Mouse (Mus musculus) spleen, adult 12 weeks (tissue): ENCODE data around the gene Mrpl52.

Experiments
- DNase-seq: peaks from one replicate; pipeline ENCODE4 v3.0.0; 2022; ENCODE audit warnings: low spot score

The Mrpl52 gene

DNA sequence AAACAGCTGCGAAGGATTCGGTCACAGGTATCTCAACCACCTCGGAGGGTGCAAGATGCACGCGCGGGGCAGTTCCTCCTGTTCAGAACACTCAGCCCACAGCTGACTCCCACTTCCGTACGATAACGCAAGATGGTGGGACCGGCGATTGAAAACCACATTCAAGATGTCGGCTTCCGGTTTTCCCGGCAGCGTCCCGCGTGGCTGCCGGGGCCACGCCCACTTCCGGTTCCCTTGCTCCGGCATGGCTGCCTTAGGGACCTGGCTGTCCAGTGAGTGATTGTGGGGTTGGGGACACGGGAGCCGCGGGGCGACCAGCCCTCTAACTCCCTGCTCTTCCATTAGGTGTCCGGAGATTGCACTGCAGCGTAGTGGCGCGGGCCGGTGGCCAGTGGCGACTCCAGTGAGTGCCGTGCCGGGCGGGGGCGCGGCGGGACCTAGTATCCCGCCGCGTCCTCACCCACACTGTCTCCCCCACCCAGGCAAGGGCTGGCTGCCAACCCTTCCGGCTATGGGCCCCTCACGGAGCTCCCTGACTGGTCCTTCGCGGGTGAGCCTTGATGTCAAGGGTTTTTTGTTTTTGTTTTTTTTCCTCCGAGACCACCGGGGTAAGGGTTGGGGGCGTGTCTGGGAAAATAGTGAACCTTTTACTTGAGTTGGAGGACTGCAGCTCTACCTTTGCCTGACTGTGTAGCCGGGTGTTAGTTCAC is at the start of gene Mrpl52:
TSS of gene Mrpl52 (plus strand) at position 221 of the 710 bp plus-strand sequence.
- DNase-seq, result peak; percentile 74

DNA sequence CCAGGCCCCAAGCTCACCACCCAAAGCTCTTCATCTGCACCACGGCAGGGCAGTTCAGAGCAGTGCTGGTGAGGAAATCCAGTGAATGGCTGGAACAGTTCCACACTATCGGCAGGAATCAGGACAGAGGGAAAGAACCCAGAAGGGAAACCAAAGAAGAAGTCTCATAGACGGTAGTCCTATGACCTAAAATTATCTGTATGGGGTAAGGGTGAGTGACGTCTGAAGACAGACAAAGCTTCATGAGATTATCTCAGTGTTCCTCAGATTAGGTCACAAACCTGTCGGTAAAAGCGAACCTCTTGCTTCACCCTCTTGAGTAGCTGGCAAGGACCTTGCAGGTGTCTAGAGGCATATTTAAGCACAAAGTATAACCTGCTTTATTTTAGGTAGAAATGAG is 49.5 kb upstream of the Mrpl52 start:
- DNase-seq, result no peak

DNA sequence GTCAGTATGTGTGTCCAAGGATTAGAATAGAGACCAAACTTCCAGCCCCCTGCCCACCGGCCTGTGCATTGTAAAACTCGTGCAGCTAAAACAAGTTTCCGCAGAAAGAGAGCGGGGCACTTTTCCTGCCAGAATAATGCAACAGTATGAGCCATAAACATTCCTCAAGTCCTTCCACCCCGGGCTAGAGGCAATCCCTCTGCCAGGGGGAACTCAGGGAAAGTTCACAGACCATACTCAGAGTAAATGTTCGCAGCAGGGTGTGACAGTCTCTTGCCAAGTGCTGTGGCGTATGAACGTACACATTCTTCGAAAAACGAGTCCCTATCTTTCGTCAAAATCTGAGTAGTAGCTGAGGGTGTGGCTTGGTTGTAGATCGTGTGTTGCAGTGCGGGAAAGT is 47.1 kb upstream of the Mrpl52 start:
- DNase-seq, result no peak

DNA sequence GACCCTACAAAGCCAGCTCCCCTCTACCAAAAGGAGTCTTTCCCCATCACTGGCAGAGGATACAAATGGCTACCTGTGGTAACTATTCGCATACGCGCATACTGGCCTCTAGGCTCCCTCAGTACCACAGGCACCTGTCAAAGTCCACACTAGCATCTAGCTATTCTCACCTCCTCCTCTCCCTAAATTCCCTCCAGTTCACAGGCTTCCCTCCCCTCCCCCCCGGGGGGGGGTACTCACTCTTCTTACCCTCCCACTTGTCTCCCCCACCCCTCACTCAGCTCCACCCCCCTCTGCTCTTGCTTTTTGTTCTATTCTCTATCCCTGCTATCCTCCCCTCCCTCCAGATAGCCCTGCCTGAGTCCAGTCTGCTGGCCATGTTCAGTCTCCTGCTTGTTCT is 46.1 kb upstream of the Mrpl52 start:
- DNase-seq, result no peak

DNA sequence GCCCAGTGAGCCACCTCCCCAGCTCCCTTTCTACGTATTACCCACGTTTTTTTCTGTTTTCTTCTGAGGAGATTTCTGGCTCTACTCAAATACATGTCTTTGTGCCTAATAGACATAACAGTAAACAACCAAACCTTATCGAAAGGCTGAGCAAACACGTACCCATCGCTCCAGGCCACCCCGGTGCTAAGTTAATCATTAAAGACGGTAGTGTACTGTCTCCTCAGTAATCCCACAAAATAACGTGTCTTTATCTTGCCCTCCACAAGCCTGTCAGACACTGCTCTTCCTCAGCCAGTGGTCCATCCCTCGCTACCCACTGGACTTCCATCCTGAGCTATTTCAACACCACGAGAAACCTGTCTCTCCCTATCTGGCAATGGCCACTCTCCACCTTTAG is 44.9 kb upstream of the Mrpl52 start:
- DNase-seq, result no peak

DNA sequence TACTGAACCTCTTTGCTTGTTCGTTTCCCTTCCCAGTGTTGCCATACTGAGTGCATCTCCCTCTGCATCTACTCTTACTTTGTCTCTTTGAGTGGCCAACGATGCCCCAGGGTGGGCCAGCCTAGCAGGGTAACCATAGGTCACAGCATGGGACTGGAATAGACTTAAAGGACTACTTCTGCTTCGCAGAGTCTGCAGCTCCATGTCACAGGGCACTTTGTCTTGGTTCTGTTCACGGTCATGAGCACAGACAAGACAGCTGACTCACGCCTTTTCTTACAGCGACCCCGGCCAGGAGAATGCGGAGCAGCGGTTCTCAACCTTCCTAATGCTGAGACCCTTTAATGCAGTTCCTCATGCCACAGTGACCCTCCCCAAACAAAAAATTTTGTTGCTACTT is 44.1 kb upstream of the Mrpl52 start:
- DNase-seq, result no peak

DNA sequence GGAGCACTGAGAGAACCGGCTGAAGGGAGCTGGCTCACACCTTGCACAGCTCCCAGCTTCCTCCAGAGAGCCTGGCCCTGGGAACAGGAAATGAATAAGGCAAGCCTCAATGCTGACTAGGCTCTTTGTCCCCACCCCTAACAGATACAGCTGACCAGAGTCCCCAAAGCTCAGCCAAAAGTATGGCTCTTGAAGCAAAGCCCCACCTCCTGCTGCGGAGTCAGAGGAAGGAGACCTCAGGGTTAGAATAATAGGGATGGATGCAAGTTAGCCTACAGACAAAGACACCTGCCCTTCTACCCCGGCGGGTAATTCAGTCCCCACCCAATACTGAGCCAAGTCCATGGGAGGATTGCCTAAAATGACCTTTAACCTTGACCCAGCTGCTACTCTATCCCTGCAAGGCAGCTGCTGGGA is 43.3 kb upstream of the Mrpl52 start:
- DNase-seq, result no peak

DNA sequence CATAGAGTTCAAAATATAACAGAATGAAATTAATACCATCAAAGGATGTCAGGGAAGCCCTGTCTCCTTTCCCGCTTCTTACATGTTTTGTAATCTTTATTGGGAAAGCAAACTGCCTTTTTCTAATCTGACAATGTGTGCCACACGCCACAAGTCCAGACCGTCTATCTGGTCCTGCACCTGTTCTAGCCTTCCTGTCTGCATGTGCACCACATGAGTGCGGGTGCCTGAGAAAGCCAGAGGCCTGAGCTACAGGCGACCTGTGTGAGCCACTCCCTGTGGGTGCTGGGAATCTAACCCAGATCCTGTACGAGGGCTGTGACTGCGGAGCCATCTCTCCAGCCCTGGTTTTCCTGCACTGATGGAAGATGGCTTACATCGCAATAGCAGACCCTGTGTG is 42.3 kb upstream of the Mrpl52 start:
- DNase-seq, result no peak

DNA sequence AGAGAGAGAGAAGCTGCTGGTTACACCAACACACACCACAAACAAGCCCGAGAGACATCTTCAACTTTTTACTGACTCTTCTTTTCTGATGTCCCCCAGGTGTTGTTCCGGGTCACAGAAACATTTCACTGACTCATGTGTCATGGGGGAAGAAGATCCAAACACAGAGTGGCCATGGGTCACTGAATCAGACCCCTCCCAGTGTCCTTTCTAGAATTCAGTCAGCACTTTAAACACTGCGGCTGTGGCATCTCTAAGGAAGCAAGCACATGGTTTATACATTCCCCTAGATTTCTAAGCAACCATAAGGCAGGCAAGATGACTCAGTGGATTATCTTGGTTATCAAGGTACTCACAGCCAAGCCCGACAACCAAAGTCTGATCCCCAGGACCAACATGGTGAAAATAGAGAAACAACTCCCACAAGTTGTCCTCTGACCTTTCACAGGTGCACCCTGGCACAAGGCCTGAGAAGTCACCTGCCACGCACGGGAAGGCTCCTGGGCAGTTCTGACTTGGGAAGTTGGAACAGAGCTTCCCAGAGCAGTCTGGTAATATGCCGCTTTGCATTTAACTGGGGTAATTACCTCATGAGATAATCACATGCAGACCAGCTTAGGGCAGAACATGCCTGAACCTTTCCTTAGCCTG is 40.6 kb upstream of the Mrpl52 start:
- no peak for DNase-seq

DNA sequence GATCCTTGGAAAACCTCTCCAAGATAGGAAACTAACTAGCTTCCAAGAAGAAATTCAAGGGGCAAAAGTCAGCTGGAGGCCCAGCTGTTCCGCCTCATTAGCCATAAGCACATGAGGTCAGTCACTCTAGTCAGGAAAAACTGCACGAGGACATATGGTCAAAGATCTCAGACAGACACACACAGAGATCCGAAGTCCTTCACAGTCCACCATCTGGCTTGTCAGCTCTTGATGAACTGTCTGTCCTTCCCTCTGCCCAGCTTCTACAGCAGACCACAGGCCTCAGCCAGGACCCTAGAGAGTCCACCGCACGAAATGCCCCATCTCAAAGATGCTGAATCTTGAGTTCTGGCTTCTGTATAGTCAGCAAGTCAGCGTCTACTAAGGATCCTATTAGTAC is 39.2 kb upstream of the Mrpl52 start:
- no peak for DNase-seq

DNA sequence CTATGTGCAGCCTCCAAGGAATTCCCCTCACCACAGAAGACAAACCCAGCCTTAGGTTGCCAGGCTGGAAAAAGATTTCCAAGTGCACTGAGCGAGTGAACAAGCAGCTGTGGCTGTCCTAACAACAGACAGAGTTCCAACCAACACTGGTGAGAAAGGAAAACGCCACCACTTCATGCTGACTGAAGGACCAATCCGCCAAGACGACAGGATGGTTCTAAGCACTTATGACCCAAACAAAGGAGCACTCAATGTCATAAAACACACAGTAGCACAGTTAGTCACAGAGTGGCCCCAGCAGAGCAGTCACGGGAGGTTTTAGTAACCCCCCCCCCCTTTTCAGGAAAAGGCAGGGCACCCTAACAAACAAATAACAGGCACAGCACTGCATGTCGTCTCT is 35.9 kb upstream of the Mrpl52 start:
- no peak for DNase-seq

DNA sequence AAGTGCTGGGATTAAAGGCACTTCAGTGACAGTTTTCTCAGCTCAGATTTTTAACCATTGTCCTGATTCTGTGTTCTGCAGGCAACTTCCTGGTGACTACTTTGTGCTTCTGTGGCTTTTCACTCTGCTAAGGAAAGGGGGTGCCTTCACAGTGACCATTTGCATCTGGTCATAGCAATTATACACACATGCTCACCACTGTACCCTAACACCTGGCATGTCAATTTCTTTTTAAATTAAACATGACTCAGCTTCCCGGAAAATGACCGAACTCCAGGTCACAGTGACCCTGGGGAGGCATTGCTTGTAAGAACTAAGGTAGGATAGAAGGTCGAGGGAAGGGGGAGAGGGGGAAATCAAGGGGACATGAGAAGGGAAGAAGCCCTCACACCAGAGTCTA is 32.9 kb upstream of the Mrpl52 start:
- DNase-seq, result no peak

DNA sequence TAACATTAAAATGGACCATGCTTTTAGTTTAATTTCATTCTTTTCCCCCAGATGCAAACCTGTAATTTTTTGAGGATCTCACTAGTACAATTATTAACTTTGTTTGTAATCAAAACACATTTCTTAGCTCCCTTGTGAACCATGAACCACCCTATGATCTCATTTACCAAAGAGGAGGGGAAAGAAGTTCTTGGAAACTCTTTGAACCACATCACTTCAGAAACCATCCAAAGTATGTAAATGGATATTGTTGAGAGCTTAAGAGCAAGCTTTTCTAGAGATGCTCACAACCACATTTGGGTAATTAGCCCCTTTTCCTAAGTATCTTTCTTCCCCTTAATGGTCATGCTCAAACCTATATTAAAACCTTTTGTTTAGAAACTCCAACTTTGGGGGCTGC is 32.4 kb upstream of the Mrpl52 start:
- no peak for DNase-seq

DNA sequence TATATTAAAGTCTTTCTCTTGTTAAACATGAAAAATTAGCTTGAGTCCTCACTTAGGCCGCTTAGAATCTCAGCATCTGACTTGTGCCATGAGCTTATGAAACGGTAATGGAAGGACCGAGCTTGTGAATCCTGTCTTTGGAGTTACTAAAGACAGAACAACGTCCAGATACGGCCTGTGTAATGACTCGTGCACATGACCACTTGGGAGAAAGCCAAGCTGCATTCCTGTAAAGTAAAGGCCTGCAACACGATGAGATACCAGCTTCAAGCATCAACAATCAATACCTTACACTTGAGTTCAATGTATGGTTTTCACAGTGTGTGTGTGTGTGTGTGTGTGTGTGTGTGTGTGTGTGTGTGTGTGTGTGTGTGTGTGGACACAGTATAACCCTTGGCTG is 30.0 kb upstream of the Mrpl52 start:
- DNase-seq, result no peak

DNA sequence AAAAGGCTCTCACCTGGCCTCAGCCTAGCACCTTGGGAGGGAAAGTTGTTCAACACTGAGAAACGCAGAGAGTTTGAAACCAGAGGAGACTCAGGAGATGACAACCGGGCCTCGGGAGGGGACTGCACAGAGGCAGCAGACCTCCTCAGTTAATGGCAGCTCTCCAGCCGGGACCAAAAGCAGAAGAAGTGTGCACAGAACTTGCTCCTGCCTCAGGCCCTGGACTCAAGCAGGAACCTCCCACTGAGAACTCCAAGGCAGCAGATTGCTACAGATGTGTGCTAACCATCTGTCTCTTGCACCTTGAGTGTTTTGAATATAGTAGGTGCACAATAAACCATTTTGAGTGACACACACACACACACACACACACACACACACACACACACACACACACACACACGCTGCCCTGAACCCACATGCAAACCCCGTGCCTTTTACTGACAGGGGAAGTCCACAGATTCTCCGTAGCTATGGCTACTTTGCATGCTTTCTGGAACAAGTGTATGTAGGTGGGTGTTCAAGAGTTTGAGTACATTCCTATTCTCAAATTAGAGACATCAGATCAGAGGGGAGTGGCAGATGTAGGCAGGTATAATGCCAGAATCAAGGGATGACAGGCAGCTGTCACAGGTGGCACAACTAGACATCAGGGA is 28.7 kb upstream of the Mrpl52 start:
- DNase-seq, result no peak

DNA sequence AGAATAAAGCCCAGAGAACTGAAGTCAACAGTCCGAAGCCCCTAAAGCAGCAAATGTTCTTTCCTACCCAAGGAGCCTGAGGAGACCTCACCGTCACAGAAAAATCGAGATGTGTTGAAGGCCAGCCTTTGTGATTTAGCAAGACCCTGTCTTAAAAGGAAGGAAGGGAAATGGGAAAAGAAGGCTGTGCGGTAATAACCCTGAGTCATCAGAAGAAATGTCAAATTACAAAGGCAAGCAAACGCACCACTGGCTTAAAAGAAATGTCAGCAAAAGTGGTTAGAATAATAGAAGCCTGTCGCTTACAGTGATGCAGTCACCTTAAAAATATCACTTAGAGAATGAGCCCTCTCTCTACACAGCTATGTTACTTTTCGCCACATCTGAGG is 28.2 kb upstream of the Mrpl52 start:
- no peak for DNase-seq

DNA sequence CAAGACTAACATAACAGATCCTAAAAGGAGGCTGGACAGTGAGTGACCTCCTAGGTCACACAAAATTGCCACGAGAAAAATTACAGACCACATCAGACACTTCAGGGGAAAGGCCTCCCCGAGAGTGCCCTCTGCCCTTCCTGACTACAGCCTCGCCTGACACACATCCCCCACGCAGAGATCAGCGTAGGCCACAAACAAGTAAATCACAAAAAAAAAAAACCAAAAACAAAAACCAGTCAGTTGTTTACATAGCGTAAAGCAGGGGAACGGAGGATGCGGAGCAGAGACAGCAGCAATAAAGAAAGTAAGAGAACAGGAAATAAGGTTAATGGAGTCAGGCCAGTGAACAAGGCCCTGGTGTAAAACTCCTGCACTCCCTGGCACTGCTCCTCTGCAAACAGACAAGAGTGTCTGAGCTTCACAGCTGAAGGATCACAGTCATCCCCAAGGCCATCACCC is 27.8 kb upstream of the Mrpl52 start:
- DNase-seq, result no peak

DNA sequence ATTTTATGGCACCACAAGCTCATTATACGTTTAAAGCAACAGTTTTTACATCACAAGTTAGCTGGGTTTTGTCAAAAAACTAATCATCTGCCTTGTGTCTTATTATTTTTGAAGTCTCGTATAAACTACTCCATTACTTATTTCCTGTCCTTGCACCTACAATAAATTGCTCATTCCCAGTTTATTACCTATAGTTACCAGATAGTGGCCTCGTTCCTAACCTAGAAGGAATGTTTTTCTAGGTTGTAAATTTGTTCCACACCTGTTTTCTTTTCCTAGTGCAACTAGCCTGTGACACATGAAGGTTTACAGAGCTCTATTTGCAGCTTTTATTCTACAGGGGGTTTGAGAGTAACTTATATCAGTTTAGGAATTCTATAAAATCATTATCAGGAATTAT is 25.0 kb upstream of the Mrpl52 start:
- DNase-seq, result no peak

DNA sequence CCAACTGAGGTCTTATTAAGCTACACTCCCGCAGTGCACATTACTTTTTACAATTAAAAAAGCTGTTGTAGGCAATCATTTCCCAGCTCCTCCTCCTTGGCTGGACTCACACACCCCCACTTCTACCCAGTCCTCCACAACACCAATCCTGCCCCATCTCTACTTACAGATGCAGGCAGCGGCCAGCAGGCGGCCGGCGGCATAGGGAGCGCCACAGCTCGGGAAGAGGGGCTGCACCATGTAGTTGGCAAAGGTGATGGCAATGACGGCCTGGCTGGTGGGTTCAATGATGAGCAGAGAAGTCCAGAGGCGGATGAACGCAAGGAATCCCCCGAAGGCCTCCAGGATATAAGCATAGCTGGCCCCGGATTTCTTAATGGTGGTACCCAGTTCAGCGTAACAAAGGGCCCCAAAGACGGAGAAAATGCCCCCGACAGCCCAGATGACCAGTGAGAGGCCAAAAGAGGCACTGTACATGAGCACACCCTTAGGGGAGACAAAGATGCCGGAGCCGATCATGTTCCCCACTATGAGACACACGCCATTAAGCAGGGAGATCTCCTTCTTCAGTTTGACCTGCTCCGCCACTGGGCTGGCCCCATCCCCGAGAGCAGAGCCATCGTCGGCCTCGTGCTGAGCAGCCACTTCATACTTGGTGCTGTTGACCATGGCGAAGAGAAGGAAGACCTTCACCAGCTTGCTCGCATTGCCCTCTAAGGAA is 18.2 kb upstream of the Mrpl52 start:
- DNase-seq, result no peak

DNA sequence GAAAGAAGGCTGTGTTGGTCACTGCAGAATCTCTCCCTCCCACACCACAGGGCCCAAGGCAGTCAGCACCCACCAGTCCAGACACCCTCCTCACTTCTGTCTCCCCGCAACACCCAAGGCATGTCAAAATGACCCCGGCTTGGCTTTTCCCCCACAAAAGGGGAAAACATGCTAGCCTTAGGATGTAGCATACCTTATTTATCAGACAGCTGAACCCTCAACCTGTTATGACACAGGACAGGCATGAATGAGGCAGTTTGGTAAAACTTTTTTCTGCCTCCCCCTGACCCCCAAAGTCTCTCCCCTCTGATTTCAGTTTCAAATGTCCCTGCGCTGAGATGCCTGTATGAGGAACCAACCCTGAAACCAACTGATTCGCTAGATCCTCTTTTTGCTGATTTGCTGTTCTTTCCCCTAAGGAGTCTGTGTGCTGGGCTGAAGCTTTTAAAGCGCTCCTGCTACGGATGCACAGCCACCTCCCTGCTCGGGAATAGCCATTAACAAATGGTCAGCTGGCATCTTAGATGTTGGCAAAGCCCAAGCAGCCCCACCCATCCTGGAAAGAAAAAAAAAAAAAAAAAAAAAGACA is 17.6 kb upstream of the Mrpl52 start:
- no peak for DNase-seq

DNA sequence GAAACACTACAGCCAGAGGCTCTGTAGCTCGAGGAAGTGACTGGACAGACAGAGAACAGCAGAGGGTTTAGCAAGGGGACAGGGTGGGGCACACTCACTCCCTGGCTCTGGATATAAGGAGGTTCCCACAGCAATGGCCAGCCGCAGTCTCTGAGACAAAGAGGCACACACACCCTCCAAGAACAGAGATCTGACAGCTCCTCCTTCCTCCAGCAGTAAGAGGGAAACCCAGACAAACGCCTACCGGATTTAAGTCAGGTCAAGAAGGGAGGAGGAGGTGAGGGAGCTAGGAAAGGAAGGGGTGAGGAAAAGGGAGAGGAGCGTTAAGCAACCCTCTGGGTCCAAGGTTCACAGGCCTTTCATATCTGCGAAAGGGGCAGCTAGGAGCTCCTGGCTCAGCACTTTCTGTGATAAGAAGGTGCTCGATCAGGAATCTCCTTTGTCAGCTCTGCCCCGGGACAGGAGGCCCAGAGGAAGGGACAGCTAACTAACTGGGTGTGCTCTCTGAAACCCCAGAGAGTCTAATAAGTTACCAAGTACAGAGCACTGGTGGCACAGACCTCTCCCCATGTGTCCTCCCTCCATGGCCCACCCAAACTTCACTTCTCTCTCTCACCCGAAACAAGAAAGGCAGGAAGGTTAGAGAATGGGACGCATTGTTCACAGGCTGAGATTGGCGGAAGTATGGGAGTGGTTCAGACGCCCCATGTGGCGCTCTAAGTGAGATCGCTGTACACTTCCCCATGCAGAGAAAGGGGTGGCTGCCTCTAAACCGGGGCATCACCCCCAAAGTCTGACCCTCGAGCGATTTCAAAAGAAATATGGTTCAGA is 16.5 kb upstream of the Mrpl52 start:
- DNase-seq, result no peak
